Mouse (Mus musculus) megakaryocyte-erythroid progenitor cell, adult 5-6 weeks (primary cell): ENCODE data around the gene Lekr1. TPM values are rescaled to one million over a fixed set of nuclear protein-coding genes. Genes with fewer than 3 reads are reported as not detected.

Experiments used
- ATAC-seq: replicated peaks from 2 replicates; pipeline ENCODE4 v1.8.0; 2016; ENCODE audit warnings: mild to moderate bottlenecking, inconsistent platforms; ENCODE audit not compliant: severe bottlenecking, poor library complexity, low FRiP score, low TSS enrichment
- total RNA-seq, 2 experiments: library from RNA; stranded (forward) in 1 of 2; stranded (reverse) in 1 of 2; fragments of 200-1000, 215-1000 nt in 1 of 2; fragments of >200 nt in 1 of 2; fragmentation: Nextera tagmentation in 1 of 2; gene quantifications; 2 replicates each; pipeline ENCODE4 v1.2.3; 2014 to 2017

The Lekr1 gene
- total RNA-seq, 2 experiments from 2014 or later: 3.3 TPM; not detected in 1

- ATAC-seq: no peak
These were observed 158.9 kb downstream of the Lekr1 start for GRCm38 (mm10) chr3:65824886-65825285.

GRCm38 (mm10) chr3:65826716-65827115 is 160.7 kb downstream of the Lekr1 start:
- no peak for ATAC-seq

DNA sequence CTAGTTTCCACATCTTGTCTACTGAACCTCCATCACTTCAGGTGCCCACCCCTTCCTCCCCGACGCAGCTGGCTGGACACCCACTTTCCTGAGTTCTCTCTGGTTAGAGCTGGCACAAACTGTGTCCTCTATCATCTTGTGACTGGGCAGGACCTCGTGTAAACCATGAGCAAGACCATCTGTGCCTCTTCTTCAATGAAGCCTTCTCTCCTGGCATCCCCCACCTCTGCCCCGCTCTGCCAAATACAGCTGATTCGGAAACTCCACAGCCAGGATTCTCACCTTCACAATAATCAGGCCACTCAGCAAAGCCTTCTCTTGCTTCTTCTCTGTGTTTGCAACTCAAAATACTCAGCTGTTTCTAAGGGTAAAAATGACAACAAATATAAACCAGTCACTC is 161.4 kb downstream of the Lekr1 start:
- no peak for ATAC-seq

- 0 out of 2 replicates have a peak, but pooled peaks have one; percentile 48 for ATAC-seq
These were observed 162.0 kb downstream of the Lekr1 start for GRCm38 (mm10) chr3:65828020-65828419.

GRCm38 (mm10) chr3:65829230-65829629 is 163.2 kb downstream of the Lekr1 start:
- peak; percentile 76 for ATAC-seq

DNA sequence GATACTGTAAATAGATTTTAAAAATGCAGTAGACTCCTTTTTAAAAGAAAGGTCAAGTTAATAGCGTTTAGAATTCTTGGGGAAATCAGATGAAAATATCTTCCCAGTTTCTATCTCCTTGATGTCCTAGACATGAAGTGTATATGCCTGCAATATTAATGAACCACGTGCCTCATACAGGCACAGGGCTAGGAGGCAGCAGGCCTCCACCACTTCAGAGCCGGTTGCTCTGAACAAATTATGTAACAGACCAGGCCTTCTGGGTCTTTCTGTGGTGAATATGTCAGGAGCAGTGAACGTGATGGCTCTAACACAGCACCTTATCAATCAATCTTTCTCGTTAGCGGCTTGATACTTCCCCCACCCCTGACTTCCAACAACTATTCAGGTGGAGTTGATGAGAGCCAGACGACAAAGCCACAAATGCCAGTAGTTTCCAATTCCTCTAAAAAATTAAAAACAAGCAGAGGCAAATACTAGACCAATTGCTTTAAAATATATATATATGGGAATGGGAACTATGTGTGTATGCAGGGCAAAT is 164.0 kb downstream of the Lekr1 start:
- ATAC-seq: no peak

GRCm38 (mm10) chr3:65830801-65831200 is 164.8 kb downstream of the Lekr1 start:
- ATAC-seq: no peak

DNA sequence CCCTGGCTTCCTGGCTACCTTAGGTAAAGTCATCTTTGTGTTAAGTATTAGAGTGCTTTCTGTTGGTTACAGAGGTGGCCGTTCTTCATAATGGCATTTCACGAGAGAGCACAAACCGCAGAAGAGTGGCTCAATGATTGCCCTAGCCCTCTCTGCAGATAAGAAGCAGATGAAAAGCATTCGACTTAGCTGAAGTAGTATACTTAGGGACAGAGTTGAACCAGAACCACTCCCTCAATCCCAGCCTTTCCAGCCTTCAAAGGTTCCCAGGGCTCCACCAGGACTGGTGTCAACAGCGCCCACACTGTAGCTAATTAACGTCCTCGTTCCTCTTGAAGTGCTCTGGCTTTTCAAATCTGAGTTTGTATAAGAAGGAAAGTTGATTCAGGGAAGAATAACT is 166.4 kb downstream of the Lekr1 start:
- no peak for ATAC-seq

- no peak for ATAC-seq
These were observed 170.4 kb downstream of the Lekr1 start for GRCm38 (mm10) chr3:65836435-65836834.

DNA sequence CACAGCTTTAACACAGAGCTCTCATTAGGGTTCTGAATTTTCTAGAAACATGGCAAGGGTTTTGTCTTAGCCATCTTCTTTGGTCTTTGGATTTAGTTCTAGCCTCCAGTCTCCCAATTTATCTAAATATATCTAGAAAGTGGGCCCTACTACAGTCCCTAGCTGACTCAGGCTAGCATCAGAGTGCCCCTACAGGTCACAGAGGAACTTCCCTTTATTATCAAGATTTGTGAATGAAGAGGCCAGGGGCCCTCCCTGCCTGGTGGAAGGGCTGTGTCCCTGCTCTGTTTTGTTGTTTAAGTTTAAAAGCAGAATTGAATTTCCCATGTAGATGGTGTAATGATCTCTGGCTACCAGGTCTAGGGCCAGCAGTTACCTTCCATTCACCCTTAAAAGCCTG is 173.6 kb downstream of the Lekr1 start:
- peak; percentile 75; the same call in 1 of the 2 replicates for ATAC-seq

DNA sequence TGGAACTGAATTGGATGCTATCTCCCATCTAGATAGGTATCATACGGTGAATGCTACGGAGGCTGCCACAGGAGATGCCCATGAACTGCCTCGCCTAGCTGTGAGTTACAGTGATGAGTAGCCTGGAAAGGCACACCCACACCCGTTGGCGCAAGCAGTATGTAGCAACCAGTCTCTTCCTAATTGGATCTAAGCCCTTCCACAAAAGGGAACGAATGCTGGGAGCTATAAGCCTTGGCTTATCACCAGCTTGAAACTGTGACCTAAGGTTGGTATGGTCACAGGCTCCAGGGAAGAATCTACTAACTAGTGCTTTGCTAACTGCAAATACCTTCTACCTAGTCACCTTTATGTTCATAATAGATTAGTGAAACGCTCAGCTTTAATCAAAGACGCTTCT is 175.1 kb downstream of the Lekr1 start:
- ATAC-seq: no peak

GRCm38 (mm10) chr3:65842515-65843184 is 176.6 kb downstream of the Lekr1 start:
- ATAC-seq: no peak

GRCm38 (mm10) chr3:65843185-65843552 is 177.1 kb downstream of the Lekr1 start:
- no peak for ATAC-seq

DNA sequence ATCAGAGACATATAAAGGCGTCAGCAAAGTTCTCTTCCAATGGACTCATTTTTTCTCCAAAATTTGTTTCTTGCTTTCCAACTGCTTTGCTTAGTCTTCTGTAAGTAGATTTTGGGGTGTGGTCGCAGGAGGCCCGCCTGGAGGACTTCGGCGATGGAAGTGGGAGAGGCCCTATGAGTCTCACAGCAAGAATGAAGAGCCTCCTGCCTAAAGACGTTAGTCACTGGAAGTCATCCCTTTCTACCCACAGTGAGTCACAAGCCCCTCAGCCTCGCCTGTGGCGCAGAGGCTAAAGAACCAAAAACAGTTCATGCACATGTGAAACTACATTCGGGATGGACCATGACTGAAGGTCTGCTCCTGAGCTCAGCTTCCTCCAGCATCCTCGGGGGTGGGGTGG is 178.3 kb downstream of the Lekr1 start:
- no peak for ATAC-seq

- no peak for ATAC-seq
These were observed 179.0 kb downstream of the Lekr1 start for GRCm38 (mm10) chr3:65844851-65845552.

- ATAC-seq: no peak
These were observed 181.2 kb downstream of the Lekr1 start for GRCm38 (mm10) chr3:65847158-65847787.

DNA sequence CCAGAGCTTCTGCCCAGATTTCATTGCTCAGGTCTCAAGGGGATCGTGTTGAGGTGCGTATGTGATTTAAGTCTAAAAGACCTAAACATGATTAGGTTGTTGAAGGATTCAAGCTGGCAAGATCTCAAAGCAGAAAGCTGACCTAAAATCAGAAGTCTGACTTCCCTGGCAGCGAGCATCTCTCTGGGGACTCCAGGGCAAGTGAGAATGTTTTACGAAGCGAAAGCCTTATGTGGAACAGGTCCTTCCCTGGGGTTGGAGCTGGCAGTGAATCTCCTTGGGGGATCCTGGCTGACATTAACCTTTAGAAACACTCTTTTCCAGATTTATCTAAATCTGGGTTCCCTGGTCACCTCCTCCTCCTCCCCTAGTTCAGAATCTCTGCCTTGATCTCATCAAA is 187.7 kb downstream of the Lekr1 start:
- no peak for ATAC-seq

DNA sequence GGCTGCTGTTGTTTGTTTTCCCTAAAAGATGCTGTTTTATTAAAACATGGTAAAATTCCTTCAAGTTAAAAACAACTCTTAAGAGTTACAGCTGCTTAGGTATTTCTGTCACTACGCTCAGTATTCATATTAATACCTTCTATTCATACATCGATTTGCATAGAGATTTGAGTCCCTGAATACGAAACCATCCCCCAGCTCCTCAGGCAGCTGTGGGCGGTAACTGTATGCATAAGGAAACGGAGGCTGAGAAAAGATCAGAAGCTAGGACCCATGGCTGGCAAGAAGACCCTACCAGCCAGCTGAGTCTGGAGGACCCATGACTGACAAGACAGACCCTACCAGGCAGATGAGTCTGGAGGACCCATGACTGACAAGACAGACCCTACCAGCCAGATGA is 189.5 kb downstream of the Lekr1 start:
- ATAC-seq: no peak

DNA sequence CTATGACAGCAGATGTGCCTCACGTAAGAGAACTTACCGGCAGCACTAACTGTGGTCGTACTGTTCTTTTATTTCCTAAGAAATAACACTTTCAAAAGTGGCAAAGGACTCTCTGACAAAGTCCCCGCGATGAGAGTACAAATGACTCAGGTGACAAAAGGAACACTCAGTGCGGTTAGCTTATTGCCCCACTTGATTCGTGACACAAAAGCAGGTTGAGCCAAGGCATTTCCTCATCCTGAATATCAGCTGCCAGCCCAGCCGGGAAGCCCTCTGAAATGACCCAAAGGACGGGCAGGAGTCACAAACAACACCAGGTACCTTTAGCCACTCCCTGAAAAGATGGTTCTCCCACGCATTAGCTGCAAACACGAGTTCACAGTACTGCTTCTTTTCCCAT is 192.1 kb downstream of the Lekr1 start:
- ATAC-seq: no peak

DNA sequence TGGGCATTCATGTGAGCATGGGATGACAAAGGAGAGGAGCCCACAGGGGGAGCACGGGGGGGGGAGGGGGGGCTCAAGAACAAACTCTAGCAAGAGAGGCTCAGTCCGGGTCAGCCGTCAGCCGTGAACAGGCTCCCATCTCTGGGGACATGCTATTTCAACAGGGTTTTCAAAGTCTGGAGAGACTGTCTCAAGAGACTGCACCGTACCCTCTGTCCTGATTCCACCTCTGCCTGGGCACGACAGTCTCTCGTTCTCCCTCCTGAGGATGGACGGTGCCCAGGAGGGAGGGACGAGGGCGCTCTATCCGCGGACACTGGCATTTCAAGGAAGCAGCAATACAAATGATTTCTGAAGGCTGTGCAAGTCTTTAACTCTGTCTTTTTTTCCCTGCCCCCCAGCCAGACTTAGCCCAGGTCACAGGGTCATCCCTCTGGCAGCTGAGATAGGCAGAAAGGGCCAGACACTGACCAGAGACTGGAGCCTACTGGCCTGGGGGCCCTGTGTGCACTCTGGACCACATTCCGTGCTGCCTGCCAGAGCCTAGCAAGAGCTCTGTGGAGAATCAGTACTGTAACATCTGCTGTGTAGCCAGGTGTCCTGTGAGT is 192.8 kb downstream of the Lekr1 start:
- no peak for ATAC-seq
